Mouse (Mus musculus) forebrain, postnatal 0 days (tissue): ENCODE measurements around the gene Snrpc. TPM values are rescaled to one million over a fixed set of nuclear protein-coding genes. Genes with fewer than 3 reads are reported as not detected.
"Not testable (repeated sequence)": the region's sequence is repeated elsewhere in the genome, so short reads cannot be mapped to it uniquely, and the experiment has no call there.

Source experiments
- ATAC-seq: fragments of 200-750 bp; cut with Nextera tagmentation; 2 replicates; pipeline ENCODE4 v1.8.0; 2017; ENCODE audit warnings: mild to moderate bottlenecking, moderate library complexity
- DNase-seq: peaks from one replicate; pipeline ENCODE4 v3.0.0-alpha.2; 2015
- H3K27ac ChIP-seq: fragments of 300-500 bp; sonication (generic); 2 replicates; pipeline ENCODE4 v1.5.1; 2014; ENCODE audit warnings: low read depth, mild to moderate bottlenecking, antibody characterized with exemption, low read length, moderate library complexity, mixed read lengths
- H3K27me3 ChIP-seq: fragments of 300-500 bp; sonication (generic); 2 replicates; pipeline ENCODE4 v1.6.1; 2014; ENCODE audit warnings: mild to moderate bottlenecking, low read length, mixed read lengths; ENCODE audit not compliant: insufficient read depth
- H3K36me3 ChIP-seq: fragments of 300-500 bp; sonication (generic); 2 replicates; pipeline ENCODE4 v1.6.1; 2014; ENCODE audit warnings: mild to moderate bottlenecking, moderate library complexity; ENCODE audit not compliant: insufficient read depth
- H3K4me1 ChIP-seq: fragments of 300-500 bp; sonication (generic); 2 replicates; pipeline ENCODE4 v1.6.1; 2014; ENCODE audit warnings: antibody characterized with exemption; ENCODE audit not compliant: insufficient read depth
- H3K4me2 ChIP-seq: fragments of 300-500 bp; sonication (generic); 2 replicates; pipeline ENCODE4 v1.6.1; 2014; ENCODE audit warnings: low read depth, mild to moderate bottlenecking, moderate library complexity
- H3K4me3 ChIP-seq: fragments of 300-500 bp; sonication (generic); 2 replicates; pipeline ENCODE4 v1.5.1; 2014; ENCODE audit warnings: low read depth, low read length, mixed read lengths
- H3K9ac ChIP-seq: fragments of 300-500 bp; sonication (generic); 2 replicates; pipeline ENCODE4 v1.6.1; 2014; ENCODE audit warnings: mild to moderate bottlenecking
- H3K9me3 ChIP-seq: fragments of 300-500 bp; sonication (generic); 2 replicates; pipeline ENCODE4 v1.6.1; 2016; ENCODE audit warnings: low read length
- CTCF ChIP-seq: sonication (generic); IDR thresholded peaks from 2 replicates; pipeline ENCODE4 v1.5.1; 2016; ENCODE audit warnings: antibody characterized with exemption, control low read depth, low read depth
- WGBS: fragments of 180-500 bp; shearing (Covaris S2); extraction: QIAGEN DNeasy Blood & Tissue Kit; methylation state at CpG from one replicate; pipeline ENCODE4 v1.1.7; 2014; 5-methylcytosine and 5-hydroxymethylcytosine counted together
- polyA plus RNA-seq: library from polyadenylated mRNA; unstranded; fragments of >200 nt; fragmentation: Nextera tagmentation; extraction: Ambion mirVana; gene quantifications from 2 replicates; pipeline ENCODE4 v1.2.1, GENCODE M21; 2015
- total RNA-seq: library from RNA; depleted of rRNA; stranded (reverse); fragments of >200 nt; gene quantifications from 2 replicates; pipeline ENCODE4 v1.2.3, GENCODE M21; 2014; rRNA removed

The Snrpc gene
- total RNA-seq = 137 and 204 TPM in 2 replicates
- 259 and 297 TPM in 2 replicates for polyA plus RNA-seq

DNA sequence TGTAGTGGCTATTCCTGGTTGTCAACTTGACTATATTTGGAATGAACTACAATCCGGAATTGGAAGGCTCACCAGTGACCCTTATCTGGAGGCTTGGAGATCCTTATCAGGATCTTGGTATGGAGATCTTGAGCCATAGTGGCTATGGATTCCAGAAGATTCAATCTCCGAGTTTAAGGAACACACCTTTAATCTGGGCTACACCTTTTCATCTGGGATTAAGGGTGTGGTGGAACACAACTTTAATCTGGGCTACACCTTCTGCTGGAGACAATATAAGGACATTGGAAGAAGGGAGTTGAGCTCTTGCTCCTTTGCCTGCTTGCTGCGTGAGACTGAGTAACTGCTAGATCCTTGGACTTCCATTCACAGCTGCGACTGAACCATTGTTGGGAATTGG, at the start of gene Snrpc:
Gene Snrpc, plus strand, starts transcription at position 301 of the 400 bp plus-strand sequence.
- not testable (repeated sequence) for H3K36me3 ChIP-seq, ATAC-seq, H3K4me1 ChIP-seq, DNase-seq, H3K4me2 ChIP-seq, H3K27me3 ChIP-seq, H3K9ac ChIP-seq, H3K4me3 ChIP-seq, H3K9me3 ChIP-seq, H3K27ac ChIP-seq
- 84% methylated on average over 3 of the region's 4 CpGs for WGBS

DNA sequence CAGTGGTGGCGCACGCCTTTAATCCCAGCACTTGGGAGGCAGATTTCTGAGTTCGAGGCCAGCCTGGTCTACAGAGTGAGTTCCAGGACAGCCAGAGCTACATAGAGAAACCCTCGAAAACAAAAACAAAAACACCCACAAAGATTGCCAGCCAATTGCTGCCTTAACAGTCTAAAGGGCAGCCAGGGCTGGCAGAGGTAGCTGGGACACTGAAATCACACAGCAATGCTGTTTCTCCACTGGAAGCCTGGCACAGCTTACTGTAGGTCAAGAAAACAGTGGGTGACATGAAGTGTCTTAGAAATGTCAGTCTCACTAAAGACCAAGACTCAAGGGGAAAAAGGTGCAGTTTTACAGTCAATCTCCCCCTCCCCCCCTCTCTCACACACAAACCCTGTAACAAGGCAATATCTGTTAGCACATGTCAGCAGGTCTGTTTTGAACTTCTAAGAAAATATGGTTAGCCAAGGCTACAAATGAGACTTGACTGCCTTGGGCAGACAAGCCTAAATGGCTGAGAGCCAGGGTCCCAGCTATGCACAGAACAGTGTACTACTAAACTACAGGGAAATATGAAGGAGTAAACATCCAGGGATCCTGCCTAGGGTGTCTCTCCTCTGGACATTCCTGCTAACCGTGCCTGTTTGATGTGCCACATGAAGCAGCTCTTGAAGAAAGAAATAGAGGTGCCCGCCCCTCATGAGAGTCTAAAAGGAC, 49.3 kb upstream of the Snrpc start:
- ATAC-seq = no peak
- Histone ChIP-seq H3K4me2 (no peak overlapping the region), H3K4me3 (no peak overlapping the region), H3K27me3 (no peaks in the 10 kb centered on the region), H3K27ac (no peak overlapping the region), H3K4me1 (no peaks in the 10 kb centered on the region), H3K9me3 (no peaks in the 10 kb centered on the region), H3K9ac (no peak overlapping the region), H3K36me3 (peaks cover 10% of the 10 kb centered on the region)
- no peak for TF ChIP-seq CTCF
- DNase-seq = no peak
- 83% methylated on average over 6 of the region's 6 CpGs for WGBS

DNA sequence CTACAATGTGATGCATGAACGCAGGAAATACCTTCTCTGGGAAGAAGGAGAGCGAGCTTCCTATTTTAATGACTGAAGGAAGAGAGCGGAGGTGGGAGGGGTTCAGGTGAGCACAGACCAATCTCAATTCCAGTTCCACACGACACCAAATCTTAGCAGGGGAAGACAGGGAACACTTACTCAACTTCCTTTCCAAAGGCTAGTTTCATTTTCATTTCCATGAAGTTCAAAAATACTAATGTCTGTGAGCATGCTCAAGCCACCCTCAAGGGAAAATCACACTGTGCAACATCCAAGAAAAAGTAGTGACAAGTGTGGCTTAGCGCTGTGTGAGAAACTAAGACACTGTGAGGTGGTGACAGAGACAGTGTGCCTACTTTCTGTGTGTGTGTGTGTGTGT, 47.9 kb upstream of the Snrpc start:
- no peak for ATAC-seq
- DNase-seq = no peak
- H3K4me2 ChIP-seq = no peak overlapping the region
- no peak overlapping the region for H3K4me3 ChIP-seq
- no peak overlapping the region for H3K27ac ChIP-seq
- H3K27me3 ChIP-seq = no peaks in the 10 kb centered on the region
- no peaks in the 10 kb centered on the region for H3K9me3 ChIP-seq
- WGBS = 89% methylated on average over 5 of the region's 5 CpGs
- no peak for TF ChIP-seq CTCF
- H3K4me1 ChIP-seq = no peaks in the 10 kb centered on the region
- no peak overlapping the region for H3K9ac ChIP-seq
- peaks cover 10% of the 10 kb centered on the region for H3K36me3 ChIP-seq

DNA sequence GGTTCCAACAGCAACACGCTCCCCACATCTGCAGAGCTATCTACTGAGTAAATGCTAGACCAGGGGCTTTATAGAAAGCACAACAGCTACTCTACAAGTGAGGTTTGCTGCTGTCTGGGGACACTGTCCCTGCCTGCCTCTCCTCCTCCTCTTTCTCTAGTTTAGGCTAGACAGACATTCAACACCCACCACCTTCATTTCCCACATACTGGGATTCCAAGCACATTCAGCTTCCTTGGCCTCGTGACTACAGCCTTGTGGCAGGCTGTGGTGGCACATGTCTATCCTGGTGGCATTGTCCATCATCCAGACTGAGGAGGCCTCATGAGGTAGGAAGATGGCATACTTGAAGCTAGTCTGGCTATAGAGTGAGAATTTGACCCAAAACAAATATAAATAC, 47.0 kb upstream of the Snrpc start:
- Histone ChIP-seq H3K27me3 (no peaks in the 10 kb centered on the region), H3K9ac (no peak overlapping the region), H3K4me3 (no peak overlapping the region), H3K36me3 (peaks cover 5% of the 10 kb centered on the region; the same call in 1 of the 2 replicates), H3K9me3 (no peaks in the 10 kb centered on the region), H3K4me2 (no peak overlapping the region), H3K27ac (no peak overlapping the region), H3K4me1 (peaks cover 1% of the 10 kb centered on the region; the same call in 1 of the 2 replicates)
- no peak for TF ChIP-seq CTCF
- 85% methylated on average over 2 of the region's 2 CpGs for WGBS
- DNase-seq (no peak), ATAC-seq (no peak)

DNA sequence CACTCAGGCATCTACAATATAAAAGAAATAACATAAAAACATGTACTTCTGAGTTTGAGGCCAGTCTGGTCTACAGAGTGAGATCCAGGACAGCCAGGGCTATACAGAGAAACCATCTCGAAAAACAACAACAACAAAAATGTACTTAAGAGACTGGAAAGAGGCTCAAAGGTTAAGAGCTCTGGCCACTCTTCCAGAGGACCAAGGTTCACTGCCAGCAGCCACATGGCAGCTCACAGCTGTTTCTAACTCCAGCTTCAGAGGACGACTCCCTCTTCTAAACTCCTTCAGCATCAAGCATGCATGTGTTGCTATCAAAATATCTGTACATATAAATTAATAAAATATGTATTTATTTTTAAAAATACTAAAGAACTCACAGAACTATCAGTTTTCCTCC, 46.4 kb upstream of the Snrpc start:
- 90% methylated on average over 2 of the region's 2 CpGs for whole genome bisulfite sequencing
- Histone ChIP-seq H3K4me1 (peaks cover 7% of the 10 kb centered on the region), H3K36me3 (peaks cover 3% of the 10 kb centered on the region; the same call in 1 of the 2 replicates), H3K27me3 (no peaks in the 10 kb centered on the region), H3K4me3 (no peak overlapping the region), H3K9ac (no peak overlapping the region), H3K27ac (no peak overlapping the region), H3K9me3 (no peaks in the 10 kb centered on the region), H3K4me2 (no peak overlapping the region)
- TF ChIP-seq CTCF = no peak
- no peak for ATAC-seq
- DNase-seq = no peak

DNA sequence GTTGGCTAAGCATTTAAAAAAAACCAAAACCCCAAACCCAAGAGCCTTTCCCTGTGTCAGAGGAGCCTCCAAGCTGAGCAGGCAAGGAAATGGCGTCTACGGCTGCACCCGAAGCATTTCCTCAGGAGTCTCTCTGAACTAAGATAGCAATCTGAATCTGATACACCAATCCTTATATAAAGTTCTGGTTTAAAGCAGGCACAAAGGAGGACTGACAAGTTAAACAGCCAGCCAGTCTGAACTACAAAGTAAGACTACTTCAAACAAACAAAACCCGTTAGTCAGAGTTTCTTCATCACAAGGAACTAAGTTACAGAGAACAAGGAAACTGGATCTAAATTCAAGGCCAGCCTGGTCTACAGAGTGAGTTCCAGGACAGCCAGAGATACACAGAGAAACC, 45.4 kb upstream of the Snrpc start:
- H3K27me3 ChIP-seq = no peaks in the 10 kb centered on the region
- no peak overlapping the region for H3K4me3 ChIP-seq
- H3K4me1 ChIP-seq = peaks cover 17% of the 10 kb centered on the region
- DNase-seq (no peak), ATAC-seq (no peak)
- TF ChIP-seq CTCF = no peak
- no peak overlapping the region for H3K4me2 ChIP-seq
- peaks cover 3% of the 10 kb centered on the region; the same call in 1 of the 2 replicates for H3K36me3 ChIP-seq
- H3K9me3 ChIP-seq = no peaks in the 10 kb centered on the region
- no peak overlapping the region for H3K27ac ChIP-seq
- H3K9ac ChIP-seq = no peak overlapping the region
- WGBS = 82% methylated on average over 4 of the region's 4 CpGs

DNA sequence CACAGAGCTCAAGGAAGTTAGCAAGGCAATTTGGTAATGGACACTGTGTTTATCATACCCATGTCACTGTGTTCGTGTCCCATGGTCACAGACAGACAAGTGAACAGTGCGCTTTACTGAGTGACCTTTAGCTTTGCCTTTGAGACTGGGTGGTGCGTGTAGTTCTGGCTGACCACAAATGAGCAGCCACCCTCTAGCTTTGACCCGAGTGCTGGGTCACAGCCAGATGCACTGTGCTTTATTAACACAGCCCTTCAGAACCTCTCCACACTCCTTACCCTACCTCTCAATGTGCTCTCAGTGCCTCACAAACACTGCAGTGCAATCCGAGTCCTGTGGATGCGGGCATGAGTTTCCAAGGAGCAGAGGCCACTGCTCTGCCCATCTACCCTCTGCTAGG, 44.8 kb upstream of the Snrpc start:
- H3K9ac ChIP-seq = no peak overlapping the region
- H3K9me3 ChIP-seq = no peaks in the 10 kb centered on the region
- DNase-seq = no peak
- ATAC-seq = no peak
- no peak overlapping the region for H3K4me2 ChIP-seq
- H3K4me1 ChIP-seq = peaks cover 19% of the 10 kb centered on the region
- peaks cover 3% of the 10 kb centered on the region; the same call in 1 of the 2 replicates for H3K36me3 ChIP-seq
- H3K27ac ChIP-seq = no peak overlapping the region
- no peak overlapping the region for H3K4me3 ChIP-seq
- WGBS = 87% methylated on average over 6 of the region's 6 CpGs
- no peak for TF ChIP-seq CTCF
- H3K27me3 ChIP-seq = no peaks in the 10 kb centered on the region
